Mouse (Mus musculus) kidney, embryonic 16.5 days (tissue): Measurements from ENCODE around the gene Duoxa1. TPM values are rescaled to one million over a fixed set of nuclear protein-coding genes. Genes with fewer than 3 reads are reported as not detected.
"Not testable (repeated sequence)": the region's sequence is repeated elsewhere in the genome, so short reads cannot be mapped to it uniquely, and the experiment has no call there.

ENCODE experiments used
- ATAC-seq: fragments of 200-750 bp; cut with Nextera tagmentation; 2 replicates; pipeline ENCODE4 v1.8.0; 2017; ENCODE audit warnings: moderate TSS enrichment; ENCODE audit not compliant: low FRiP score, low TSS enrichment
- H3K27ac ChIP-seq: fragments of 300-500 bp; sonication (generic); 2 replicates; pipeline ENCODE4 v1.5.1; 2014; ENCODE audit warnings: low read length
- H3K27me3 ChIP-seq: fragments of 300-500 bp; sonication (generic); 2 replicates; pipeline ENCODE4 v1.6.1; 2014; ENCODE audit warnings: low read length, control low read depth, mixed read lengths; ENCODE audit not compliant: insufficient read depth
- H3K36me3 ChIP-seq: fragments of 300-500 bp; sonication (generic); 2 replicates; pipeline ENCODE4 v1.6.1; 2014; ENCODE audit warnings: low read length, control low read depth, mixed read lengths; ENCODE audit not compliant: insufficient read depth
- H3K4me1 ChIP-seq: fragments of 300-500 bp; sonication (generic); 2 replicates; pipeline ENCODE4 v1.6.1; 2014; ENCODE audit warnings: low read length, control low read depth, mixed read lengths; ENCODE audit not compliant: insufficient read depth
- H3K4me2 ChIP-seq: fragments of 300-500 bp; sonication (generic); replicated peaks from 2 replicates; pipeline ENCODE4 v1.6.1; 2014; ENCODE audit warnings: low read depth, low read length
- H3K4me3 ChIP-seq: fragments of 300-500 bp; sonication (generic); 2 replicates; pipeline ENCODE4 v1.5.1; 2014; ENCODE audit warnings: mild to moderate bottlenecking, low read length
- H3K9ac ChIP-seq: fragments of 300-500 bp; sonication (generic); replicated peaks from 2 replicates; pipeline ENCODE4 v1.6.1; 2014; ENCODE audit warnings: low read length
- H3K9me3 ChIP-seq: fragments of 300-500 bp; sonication (generic); 2 replicates; pipeline ENCODE4 v1.6.1; 2016; ENCODE audit warnings: low read length, control low read depth
- WGBS: fragments of 180-500 bp; shearing (Covaris S2); extraction: QIAGEN DNeasy Blood & Tissue Kit; methylation state at CpG from one replicate; pipeline ENCODE4 v1.1.7; 2014; 5-methylcytosine and 5-hydroxymethylcytosine counted together
- polyA plus RNA-seq: library from polyadenylated mRNA; unstranded; fragments of >200 nt; fragmentation: Nextera tagmentation; extraction: Ambion mirVana; gene quantifications from 2 replicates; pipeline ENCODE4 v1.2.1, GENCODE M21; 2015

Duoxa1 gene
- polyA plus RNA-seq, 1 experiment from 2014 or later, result 0.15 TPM

DNA sequence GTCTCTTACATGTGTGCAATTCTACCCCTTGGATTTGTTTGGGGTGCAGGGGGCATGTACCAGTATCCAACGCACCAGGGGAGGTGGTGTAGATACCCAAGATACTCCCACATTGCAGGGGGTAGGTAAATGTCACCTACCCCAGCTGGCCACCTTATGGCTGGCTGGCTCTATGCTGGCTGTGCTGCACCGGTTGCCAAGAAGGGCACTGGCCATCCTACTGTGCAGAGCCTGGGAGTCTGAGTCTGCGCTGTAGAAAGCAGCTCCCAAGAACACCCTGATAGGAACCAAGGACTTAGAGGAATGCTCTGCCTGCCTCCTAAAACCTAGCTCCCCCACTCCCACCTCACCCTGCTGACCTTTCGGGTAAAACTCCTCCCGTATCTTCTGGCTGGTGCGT, 39.5 kb upstream of the Duoxa1 start:
- peaks cover 33% of the 10 kb centered on the region for H3K4me1 ChIP-seq
- WGBS, result 50% methylated on average over 6 of the region's 6 CpGs
- H3K27ac ChIP-seq, result no peak overlapping the region
- ATAC-seq, result no peak
- no peak overlapping the region for H3K9ac ChIP-seq
- H3K9me3 ChIP-seq, result no peaks in the 10 kb centered on the region
- no peak overlapping the region for H3K4me3 ChIP-seq
- H3K36me3 ChIP-seq, result peaks cover 5% of the 10 kb centered on the region; the same call in 1 of the 2 replicates
- no peak overlapping the region for H3K4me2 ChIP-seq
- H3K27me3 ChIP-seq, result no peaks in the 10 kb centered on the region

DNA sequence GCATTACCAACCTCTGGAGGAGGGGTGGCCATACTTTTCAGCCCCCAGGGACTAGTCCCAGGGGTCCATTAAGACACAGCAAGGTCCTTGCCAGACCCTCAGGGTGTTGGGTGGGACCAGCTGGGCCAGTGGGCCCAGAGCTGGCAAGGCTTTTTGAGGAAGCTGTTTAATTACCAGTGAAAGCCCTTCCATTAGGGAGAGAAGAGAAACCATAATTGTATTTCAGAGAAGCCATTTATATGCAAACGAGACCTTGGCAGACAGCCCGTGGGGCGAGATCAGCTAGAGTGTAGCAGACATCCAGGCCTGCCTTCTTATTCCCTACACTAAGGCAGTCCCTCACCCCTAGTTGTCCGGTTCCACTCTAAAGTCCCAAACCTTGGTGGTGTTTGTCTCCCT, 38.4 kb upstream of the Duoxa1 start:
- ATAC-seq, result no peak
- Histone ChIP-seq H3K27ac (peak overlapping the region; percentile 52), H3K27me3 (no peaks in the 10 kb centered on the region), H3K36me3 (no peaks in the 10 kb centered on the region), H3K4me2 (no peak overlapping the region), H3K4me3 (no peak overlapping the region), H3K4me1 (peaks cover 35% of the 10 kb centered on the region), H3K9me3 (no peaks in the 10 kb centered on the region), H3K9ac (peak overlapping the region; percentile 25; the same call in 1 of the 2 replicates)
- 54% methylated on average over 4 of the region's 4 CpGs for WGBS

DNA sequence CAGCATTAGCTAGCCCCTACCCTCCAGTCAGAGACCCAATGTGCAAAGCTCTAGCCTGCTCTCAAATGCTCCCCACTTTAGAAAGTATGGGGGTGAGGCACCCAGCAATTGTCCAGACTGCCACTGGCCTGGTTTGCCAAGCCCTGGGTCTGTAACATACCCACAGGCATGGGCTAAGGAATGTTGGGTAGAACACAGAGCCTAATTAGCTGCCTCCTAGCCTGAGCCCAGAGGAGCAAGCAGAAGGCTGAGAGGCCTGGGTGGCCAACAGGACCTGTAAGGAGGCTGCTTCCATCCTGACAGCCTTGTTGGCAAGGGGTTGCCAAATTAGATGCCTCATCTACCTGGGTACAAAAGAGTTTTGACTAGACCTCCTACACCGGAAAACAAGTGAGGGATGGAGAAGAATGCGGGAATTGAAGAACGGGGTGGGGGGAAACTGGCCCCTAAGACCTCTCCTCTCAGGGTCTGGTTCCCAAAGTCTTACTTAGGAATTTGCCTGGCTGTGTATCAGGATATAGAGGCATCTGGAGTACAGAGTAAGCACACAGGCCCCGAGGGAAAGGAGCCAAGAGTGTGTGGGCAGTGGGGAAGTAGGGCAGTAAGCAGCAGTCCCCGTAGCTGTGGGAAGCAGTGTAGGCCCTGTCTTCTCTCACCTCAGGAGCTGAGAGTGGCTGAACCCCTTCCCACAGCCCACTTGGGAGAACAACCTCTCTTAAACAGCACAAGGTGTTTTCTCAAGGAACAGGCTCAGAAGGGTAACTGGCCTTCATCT, 37.8 kb upstream of the Duoxa1 start:
- peaks cover 35% of the 10 kb centered on the region for H3K4me1 ChIP-seq
- H3K27ac ChIP-seq, result peak overlapping the region; percentile 52
- no peaks in the 10 kb centered on the region for H3K27me3 ChIP-seq
- 70% methylated on average over 5 of the region's 5 CpGs for WGBS
- no peak overlapping the region for H3K4me3 ChIP-seq
- H3K9ac ChIP-seq, result peak overlapping the region; percentile 25; the same call in 1 of the 2 replicates
- no peaks in the 10 kb centered on the region for H3K9me3 ChIP-seq
- H3K4me2 ChIP-seq, result no peak overlapping the region
- no peaks in the 10 kb centered on the region for H3K36me3 ChIP-seq
- ATAC-seq, result no peak

DNA sequence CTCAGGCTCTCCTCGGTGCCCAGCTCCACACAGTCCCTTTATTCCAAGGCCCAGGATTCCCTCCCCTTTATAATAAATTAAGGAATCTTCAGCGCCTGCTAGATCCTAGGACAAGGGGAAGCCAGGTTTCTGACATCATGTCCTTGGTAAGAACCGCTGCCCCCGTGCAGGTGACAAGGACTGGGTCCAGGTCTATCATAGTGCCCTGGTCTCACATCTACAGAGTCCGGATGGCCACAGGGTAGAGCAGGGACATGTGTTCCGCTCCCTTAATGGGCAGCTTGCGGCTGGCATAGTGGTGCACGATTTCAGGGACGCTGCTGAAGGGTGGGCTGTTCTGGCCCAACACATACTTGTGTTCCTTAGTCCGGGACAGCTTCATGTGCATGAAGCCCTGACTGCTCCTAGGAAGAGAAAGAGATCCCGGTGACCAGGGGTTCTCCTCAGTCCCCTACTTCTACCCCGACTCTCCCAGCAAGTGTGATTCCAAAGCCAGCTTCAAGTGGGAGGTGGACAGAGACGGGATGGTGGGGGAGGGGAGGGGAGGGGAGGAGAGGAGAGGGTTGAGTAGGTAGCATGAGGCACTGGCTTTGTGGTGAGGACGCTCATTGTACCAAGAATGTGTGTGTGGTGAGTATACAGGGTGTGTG, 35.7 kb upstream of the Duoxa1 start:
- H3K4me2 ChIP-seq, result peak overlapping the region; percentile 67
- H3K4me1 ChIP-seq, result peaks cover 35% of the 10 kb centered on the region
- no peaks in the 10 kb centered on the region for H3K36me3 ChIP-seq
- no peaks in the 10 kb centered on the region for H3K27me3 ChIP-seq
- ATAC-seq, result peak; percentile 57
- H3K9ac ChIP-seq, result peak overlapping the region; percentile 92
- H3K27ac ChIP-seq, result peak overlapping the region; percentile 98
- H3K9me3 ChIP-seq, result no peaks in the 10 kb centered on the region
- 9% methylated on average over 14 of the region's 14 CpGs for WGBS
- peak overlapping the region; percentile 70 for H3K4me3 ChIP-seq

DNA sequence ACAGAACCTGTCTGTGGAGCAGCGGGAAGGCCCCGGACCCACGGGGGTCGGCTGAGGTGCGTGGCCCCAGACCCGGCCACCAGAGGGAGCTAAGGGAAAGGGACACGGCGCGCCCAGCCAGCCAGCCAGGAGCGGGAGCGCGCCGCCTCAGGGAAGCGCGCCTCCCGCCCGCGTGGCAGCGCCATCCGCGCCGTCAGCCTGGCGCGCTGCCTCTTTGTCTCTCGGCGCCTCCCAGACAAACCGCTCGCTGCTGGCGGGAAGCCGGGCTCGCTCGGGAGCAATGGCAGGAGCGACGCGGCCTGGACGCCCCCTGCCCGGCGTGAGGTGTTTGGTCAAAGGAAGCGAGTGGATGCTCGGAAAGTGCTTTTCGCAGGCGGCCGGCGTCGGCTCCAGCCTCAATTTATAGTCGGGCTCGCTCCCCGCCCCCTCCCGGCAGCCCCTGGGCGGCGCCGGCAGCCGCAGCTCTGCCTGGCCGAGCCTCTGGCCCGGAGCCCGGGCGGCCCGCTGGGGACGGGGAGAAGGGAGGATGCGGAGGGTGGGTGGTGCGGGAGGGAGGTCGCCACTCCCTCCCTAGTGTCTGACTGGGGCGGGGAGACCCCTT, 35.1 kb upstream of the Duoxa1 start:
- Histone ChIP-seq H3K9ac (peak overlapping the region; percentile 92), H3K9me3 (no peaks in the 10 kb centered on the region), H3K4me1 (peaks cover 32% of the 10 kb centered on the region), H3K27ac (peak overlapping the region; percentile 98), H3K4me3 (peak overlapping the region; percentile 70), H3K4me2 (peak overlapping the region; percentile 67), H3K36me3 (no peaks in the 10 kb centered on the region), H3K27me3 (no peaks in the 10 kb centered on the region)
- peak; percentile 89 for ATAC-seq
- 0% methylated on average over 62 of the region's 63 CpGs for WGBS

DNA sequence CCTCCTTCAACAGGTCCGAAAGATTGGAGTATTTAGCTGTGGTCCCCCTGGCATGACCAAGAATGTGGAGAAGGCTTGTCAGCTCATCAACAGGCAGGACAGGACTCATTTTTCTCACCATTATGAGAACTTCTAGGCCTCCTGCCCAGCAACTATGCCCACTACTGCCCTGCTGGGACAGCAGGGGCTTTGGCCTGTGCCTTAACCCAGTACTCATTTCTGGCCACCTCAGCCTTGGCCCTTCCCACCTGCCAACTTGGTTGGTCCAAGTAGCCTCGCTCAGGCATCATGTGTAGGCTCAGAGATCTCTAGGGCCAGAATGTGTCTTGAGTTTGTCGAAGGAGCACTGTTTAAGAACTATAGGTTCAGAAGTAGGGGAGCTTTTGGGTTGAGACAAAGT, 33.7 kb upstream of the Duoxa1 start:
- 92% methylated on average over 3 of the region's 3 CpGs for WGBS
- no peak for ATAC-seq

DNA sequence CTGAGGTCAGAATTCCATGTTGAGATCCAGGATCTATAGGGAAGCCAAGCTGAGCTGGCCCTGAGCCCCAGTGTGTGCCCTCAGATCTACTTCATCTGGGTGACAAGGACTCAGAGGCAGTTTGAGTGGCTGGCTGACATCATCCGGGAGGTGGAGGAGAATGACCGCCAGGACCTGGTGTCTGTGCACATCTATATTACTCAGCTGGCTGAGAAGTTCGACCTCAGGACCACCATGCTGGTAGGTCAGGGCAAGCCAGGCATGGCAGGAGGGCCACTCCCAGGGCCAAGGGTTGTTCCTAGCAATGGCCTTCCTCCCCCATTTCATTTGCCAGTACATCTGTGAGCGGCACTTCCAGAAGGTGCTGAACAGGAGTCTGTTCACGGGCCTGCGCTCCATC, 32.6 kb upstream of the Duoxa1 start:
- not testable (repeated sequence) for H3K9me3 ChIP-seq, H3K27ac ChIP-seq, H3K9ac ChIP-seq, H3K27me3 ChIP-seq, H3K36me3 ChIP-seq, H3K4me3 ChIP-seq, ATAC-seq, H3K4me2 ChIP-seq
- peaks cover 17% of the 10 kb centered on the region for H3K4me1 ChIP-seq
- 86% methylated on average over 6 of the region's 6 CpGs for WGBS

More for the DNA sequence above, 33.7 kb upstream of the Duoxa1 start:
- Histone ChIP-seq H3K36me3 (no peaks in the 10 kb centered on the region), H3K9me3 (no peaks in the 10 kb centered on the region), H3K4me1 (peaks cover 27% of the 10 kb centered on the region), H3K4me2 (no peak overlapping the region), H3K27me3 (no peaks in the 10 kb centered on the region), H3K9ac (no peak overlapping the region), H3K4me3 (no peak overlapping the region), H3K27ac (no peak overlapping the region)

DNA sequence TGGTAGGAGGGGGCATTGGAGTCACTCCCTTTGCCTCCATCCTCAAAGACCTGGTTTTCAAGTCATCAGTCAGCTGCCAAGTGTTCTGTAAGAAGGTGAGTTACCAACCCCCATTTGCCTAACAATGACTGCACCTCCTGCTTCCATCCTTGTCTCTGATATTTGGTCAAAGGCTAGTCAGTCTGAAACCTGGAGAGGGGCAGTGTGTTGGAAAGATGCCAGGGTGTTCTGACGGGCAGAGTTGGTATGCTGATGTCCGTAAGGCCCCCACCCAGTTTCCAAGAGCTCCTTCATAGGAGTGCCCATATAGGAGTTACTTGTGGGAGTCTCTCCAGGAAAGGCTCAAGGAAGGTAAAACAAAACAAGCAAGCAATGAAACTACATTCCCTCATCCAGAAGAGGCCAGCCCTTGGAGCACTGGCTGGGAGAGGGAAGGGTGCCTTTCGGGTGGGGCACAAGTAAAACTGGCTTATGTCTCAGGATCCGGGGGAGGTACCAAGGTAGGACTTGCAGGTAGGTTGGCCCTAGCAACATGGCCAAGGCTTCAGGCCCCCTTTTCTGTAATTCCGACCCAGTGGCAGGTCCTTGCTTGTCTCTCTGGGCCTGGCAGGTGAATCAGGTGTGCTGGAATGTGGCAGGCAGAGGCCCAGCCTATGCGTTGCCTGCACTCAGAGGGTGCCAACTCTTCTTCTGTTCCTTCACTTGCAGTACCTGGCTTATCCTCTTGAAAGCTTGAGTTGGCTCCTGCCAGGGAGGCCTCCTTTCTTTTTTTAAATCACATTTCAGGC, 31.8 kb upstream of the Duoxa1 start:
- H3K9ac ChIP-seq, result no peak overlapping the region

DNA sequence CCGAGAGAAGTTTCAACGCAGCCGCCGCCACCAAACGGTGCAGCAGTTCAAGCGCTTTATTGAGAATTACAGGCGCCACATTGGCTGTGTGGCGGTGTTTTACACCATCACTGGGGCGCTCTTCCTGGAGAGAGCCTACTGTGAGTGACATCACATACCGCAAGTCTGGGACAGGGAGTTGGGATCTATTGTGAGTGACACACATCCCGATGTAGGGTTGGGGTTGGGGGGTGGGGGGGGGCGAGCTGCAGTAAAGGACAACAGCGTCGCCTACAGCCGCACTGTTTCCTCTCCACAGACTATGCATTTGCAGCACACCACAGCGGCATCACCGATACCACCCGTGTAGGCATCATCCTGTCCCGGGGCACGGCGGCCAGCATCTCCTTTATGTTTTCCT, 23.8 kb upstream of the Duoxa1 start:
- Histone ChIP-seq H3K9ac (no peak overlapping the region), H3K36me3 (no peaks in the 10 kb centered on the region), H3K9me3 (no peaks in the 10 kb centered on the region), H3K27ac (no peak overlapping the region), H3K4me1 (no peaks in the 10 kb centered on the region), H3K4me2 (peak overlapping the region; percentile 18; the same call in 1 of the 2 replicates), H3K27me3 (no peaks in the 10 kb centered on the region), H3K4me3 (no peak overlapping the region)
- WGBS, result 64% methylated on average over 21 of the region's 21 CpGs
- peak; percentile 60; the same call in 1 of the 2 replicates for ATAC-seq

More for the DNA sequence above, 31.8 kb upstream of the Duoxa1 start:
- no peaks in the 10 kb centered on the region for H3K27me3 ChIP-seq
- no peak overlapping the region for H3K4me2 ChIP-seq
- no peak for ATAC-seq
- H3K9me3 ChIP-seq, result no peaks in the 10 kb centered on the region
- no peaks in the 10 kb centered on the region for H3K36me3 ChIP-seq
- 80% methylated on average over 6 of the region's 6 CpGs for WGBS
- H3K4me1 ChIP-seq, result peaks cover 17% of the 10 kb centered on the region
- no peak overlapping the region for H3K27ac ChIP-seq
- no peak overlapping the region for H3K4me3 ChIP-seq
